Mouse (Mus musculus): ENCODE data around the gene Nup107.
"Not testable (repeated sequence)": the region's sequence is repeated elsewhere in the genome, so short reads cannot be mapped to it uniquely, and the experiment has no call there.

Gene Nup107

GRCm38 (mm10) chr10:117724136-117724718 is 68.3 kb downstream of the Nup107 start:
- in situ Hi-C loops (cut with MseI, MboI) = no loop called here

GRCm38 (mm10) chr10:117718161-117719119 is 74.1 kb downstream of the Nup107 start:
- in situ Hi-C loops (cut with MseI, MboI) = no loop called here

GRCm38 (mm10) chr10:117717583-117717982 is 74.9 kb downstream of the Nup107 start:
- in situ Hi-C loops (cut with MseI, MboI) = no loop called here

GRCm38 (mm10) chr10:117716686-117717085 is 75.8 kb downstream of the Nup107 start:
- in situ Hi-C loops (cut with MseI, MboI) = no loop called here

- in situ Hi-C loops (cut with MseI, MboI) = not testable (repeated sequence)
Observed at GRCm38 (mm10) chr10:117715654-117716053, 76.9 kb downstream of the Nup107 start.

GRCm38 (mm10) chr10:117714928-117715500 is 77.5 kb downstream of the Nup107 start:
- in situ Hi-C loops (cut with MseI, MboI) = no loop called here

GRCm38 (mm10) chr10:117714048-117714545 is 78.4 kb downstream of the Nup107 start:
- in situ Hi-C loops (cut with MseI, MboI) = no loop called here

GRCm38 (mm10) chr10:117713466-117713865 is 79.0 kb downstream of the Nup107 start:
- in situ Hi-C loops (cut with MseI, MboI) = no loop called here

GRCm38 (mm10) chr10:117712871-117713270 is 79.6 kb downstream of the Nup107 start:
- in situ Hi-C loops (cut with MseI, MboI) = no loop called here

- in situ Hi-C loops (cut with MseI, MboI) = no loop called here
Observed at GRCm38 (mm10) chr10:117712191-117712754, 80.2 kb downstream of the Nup107 start.

- in situ Hi-C loops (cut with MseI, MboI) = no loop called here
Observed at GRCm38 (mm10) chr10:117711408-117711807, 81.1 kb downstream of the Nup107 start.

- in situ Hi-C loops (cut with MseI, MboI) = no loop called here
Observed at GRCm38 (mm10) chr10:117710604-117711141, 81.8 kb downstream of the Nup107 start, which contains the start of gene Mdm2. TSS of gene Mdm2 (minus strand) at chr10:117710758.

GRCm38 (mm10) chr10:117709930-117710603 is 82.4 kb downstream of the Nup107 start:
- in situ Hi-C loops (cut with MseI, MboI) = no loop called here

- in situ Hi-C loops (cut with MseI, MboI) = no loop called here
Observed at GRCm38 (mm10) chr10:117709326-117709830, 83.1 kb downstream of the Nup107 start.

- in situ Hi-C loops (cut with MseI, MboI) = no loop called here
Observed at GRCm38 (mm10) chr10:117708856-117709255, 83.6 kb downstream of the Nup107 start.

GRCm38 (mm10) chr10:117708376-117708775 is 84.1 kb downstream of the Nup107 start:
- in situ Hi-C loops (cut with MseI, MboI) = no loop called here

GRCm38 (mm10) chr10:117707114-117707838 is 85.2 kb downstream of the Nup107 start:
- in situ Hi-C loops (cut with MseI, MboI) = no loop called here

- in situ Hi-C loops (cut with MseI, MboI) = no loop called here
Observed at GRCm38 (mm10) chr10:117706440-117706839, 86.1 kb downstream of the Nup107 start.

GRCm38 (mm10) chr10:117705806-117706205 is 86.7 kb downstream of the Nup107 start:
- in situ Hi-C loops (cut with MseI, MboI) = no loop called here

GRCm38 (mm10) chr10:117704964-117705335 is 87.6 kb downstream of the Nup107 start:
- in situ Hi-C loops (cut with MseI, MboI) = no loop called here
